Mouse (Mus musculus): Measurements from ENCODE around the gene Gm17087. TPM values are rescaled to one million over a fixed set of nuclear protein-coding genes. Genes with fewer than 3 reads are reported as not detected.

Gm17087 gene
- not detected in 2 replicates for polyA plus RNA-seq (2012; rRNA removed; ENCODE audit: low replicate concordance)

DNA sequence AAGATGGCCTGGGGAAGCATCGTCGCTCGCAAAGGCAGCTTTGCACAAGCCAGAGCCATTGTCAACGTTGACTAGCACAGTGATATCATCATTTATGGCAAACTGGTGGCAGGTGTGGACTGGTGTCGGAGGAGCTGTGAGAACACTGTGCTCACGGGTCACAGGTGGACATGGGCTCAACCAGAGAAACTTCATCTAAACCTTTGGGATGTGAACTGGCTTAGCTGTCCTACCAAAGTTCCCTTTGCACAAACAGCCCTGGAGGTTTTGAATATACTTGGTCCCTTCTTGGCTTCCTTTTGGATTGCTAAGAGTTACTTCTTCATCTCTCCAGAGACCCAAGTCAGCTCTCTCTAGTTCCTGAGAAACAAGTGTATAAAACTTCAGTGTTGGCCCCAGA lies at the start of gene Gm17087:
Gene Gm17087 (minus strand): TSS at position 101 of the 400 bp plus-strand sequence.

GRCm38 (mm10) chr17:8525225-8525721 lies 41.5 kb downstream of the Gm17087 start, which contains the start of gene Pde10a:
Pde10a (plus strand) TSS chr17:8525372.

Other genes starting within 250 kb of the Gm17087 start
- 0.60 and 1.4 TPM in 2 replicates for gene Prr18, start 229.5 kb downstream of the Gm17087 start, polyA plus RNA-seq (2012; rRNA removed; ENCODE audit: low replicate concordance)
- gene T2, start 211.0 kb downstream of the Gm17087 start, polyA plus RNA-seq (2012; rRNA removed; ENCODE audit: low replicate concordance), result not detected in 2 replicates
- not detected in 2 replicates for gene T, start 132.5 kb downstream of the Gm17087 start, polyA plus RNA-seq (2012; rRNA removed; ENCODE audit: low replicate concordance)
- gene Pde10a, start 41.6 kb downstream of the Gm17087 start, polyA plus RNA-seq (2012; rRNA removed; ENCODE audit: low replicate concordance), result 0.89 and 1.2 TPM in 2 replicates